Mouse (Mus musculus) hindbrain, embryonic 13.5 days (tissue): ENCODE data around the gene Atic. TPM values are rescaled to one million over a fixed set of nuclear protein-coding genes. Genes with fewer than 3 reads are reported as not detected.

ENCODE experiments used
- ATAC-seq: fragments of 200-750 bp; cut with Nextera tagmentation; 2 replicates; pipeline ENCODE4 v1.8.0; 2017; ENCODE audit warnings: moderate TSS enrichment; ENCODE audit not compliant: low FRiP score
- H3K27ac ChIP-seq: fragments of 300-500 bp; sonication (generic); 2 replicates; pipeline ENCODE4 v1.5.1; 2015; ENCODE audit warnings: inconsistent platforms, mild to moderate bottlenecking, moderate library complexity
- H3K27me3 ChIP-seq: fragments of 300-500 bp; sonication (generic); 2 replicates; pipeline ENCODE4 v1.6.1; 2015; ENCODE audit warnings: mild to moderate bottlenecking, inconsistent platforms
- H3K36me3 ChIP-seq: fragments of 300-500 bp; sonication (generic); 2 replicates; pipeline ENCODE4 v1.6.1; 2015; ENCODE audit warnings: mild to moderate bottlenecking, inconsistent platforms
- H3K4me1 ChIP-seq: fragments of 300-500 bp; sonication (generic); replicated peaks from 2 replicates; pipeline ENCODE4 v1.6.1; 2015; ENCODE audit warnings: inconsistent platforms
- H3K4me2 ChIP-seq: fragments of 300-500 bp; sonication (generic); 2 replicates; pipeline ENCODE4 v1.6.1; 2015; ENCODE audit warnings: inconsistent platforms, mild to moderate bottlenecking, moderate library complexity
- H3K4me3 ChIP-seq: fragments of 300-500 bp; sonication (generic); 2 replicates; pipeline ENCODE4 v1.5.1; 2015; ENCODE audit warnings: mild to moderate bottlenecking, inconsistent platforms
- H3K9ac ChIP-seq: fragments of 300-500 bp; sonication (generic); 2 replicates; pipeline ENCODE4 v1.6.1; 2015; ENCODE audit warnings: mild to moderate bottlenecking, inconsistent platforms
- H3K9me3 ChIP-seq: fragments of 300-500 bp; sonication (generic); 2 replicates; pipeline ENCODE4 v1.6.1; 2016; ENCODE audit warnings: inconsistent platforms
- WGBS: fragments of 180-500 bp; shearing (Covaris S2); methylation state at CpG from one replicate; pipeline ENCODE4 v1.1.7; 2015; 5-methylcytosine and 5-hydroxymethylcytosine counted together
- polyA plus RNA-seq: library from polyadenylated mRNA; unstranded; fragments of >200 nt; fragmentation: Nextera tagmentation; extraction: Ambion mirVana; gene quantifications from 2 replicates; pipeline ENCODE4 v1.2.1, GENCODE M21; 2015

Gene Atic
- polyA plus RNA-seq, 1 experiment from 2014 or later, result 31.6 TPM

- WGBS, result 85% methylated on average over 16 of the region's 16 CpGs
- Histone ChIP-seq H3K4me1 (no peaks in the 10 kb centered on the region), H3K4me2 (no peak overlapping the region), H3K9me3 (no peaks in the 10 kb centered on the region), H3K27me3 (no peaks in the 10 kb centered on the region), H3K4me3 (no peak overlapping the region), H3K36me3 (peaks cover 84% of the 10 kb centered on the region), H3K27ac (no peak overlapping the region), H3K9ac (no peak overlapping the region)
- ATAC-seq, result no peak
Observed at GRCm38 (mm10) chr1:71567884-71568605, 11.1 kb downstream of the Atic start.

- Histone ChIP-seq H3K36me3 (peaks cover 77% of the 10 kb centered on the region), H3K4me1 (no peaks in the 10 kb centered on the region), H3K27me3 (no peaks in the 10 kb centered on the region), H3K4me3 (no peak overlapping the region), H3K9me3 (no peaks in the 10 kb centered on the region), H3K27ac (no peak overlapping the region), H3K9ac (no peak overlapping the region), H3K4me2 (no peak overlapping the region)
- ATAC-seq, result no peak
- WGBS, result 79% methylated on average over 4 of the region's 4 CpGs
Observed at GRCm38 (mm10) chr1:71570116-71570515, 13.2 kb downstream of the Atic start.

GRCm38 (mm10) chr1:71575987-71576386, 19.0 kb downstream of the Atic start:
- H3K4me3 ChIP-seq, result no peak overlapping the region
- WGBS, result 94% methylated on average over 7 of the region's 7 CpGs
- ATAC-seq, result no peak
- H3K4me1 ChIP-seq, result no peaks in the 10 kb centered on the region
- H3K9ac ChIP-seq, result no peak overlapping the region
- no peaks in the 10 kb centered on the region for H3K27me3 ChIP-seq
- H3K4me2 ChIP-seq, result no peak overlapping the region
- no peak overlapping the region for H3K27ac ChIP-seq
- no peaks in the 10 kb centered on the region for H3K9me3 ChIP-seq
- H3K36me3 ChIP-seq, result peaks cover 76% of the 10 kb centered on the region

DNA sequence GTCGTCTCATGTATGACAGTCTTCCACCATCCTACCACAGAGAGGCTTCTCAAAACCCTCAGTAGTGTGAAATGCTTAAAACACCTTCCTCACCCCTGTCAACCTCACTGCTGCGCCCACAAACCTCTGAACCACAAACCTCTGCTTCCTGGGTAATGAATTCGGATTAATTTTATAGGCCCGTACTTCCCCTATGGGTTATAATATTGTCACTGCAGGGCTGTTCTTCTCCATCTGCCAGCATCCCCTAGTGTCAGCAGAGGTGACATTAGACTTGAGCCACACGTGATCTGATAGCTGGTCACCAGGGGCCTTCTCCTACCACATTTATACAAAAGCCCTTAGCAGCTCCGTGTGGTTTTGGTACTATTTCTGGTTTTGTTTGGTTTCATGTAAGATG, 19.9 kb downstream of the Atic start:
- whole genome bisulfite sequencing, result 88% methylated on average over 6 of the region's 6 CpGs
- Histone ChIP-seq H3K36me3 (peaks cover 67% of the 10 kb centered on the region), H3K27ac (no peak overlapping the region), H3K9me3 (no peaks in the 10 kb centered on the region), H3K9ac (no peak overlapping the region), H3K4me2 (no peak overlapping the region), H3K4me3 (no peak overlapping the region), H3K27me3 (no peaks in the 10 kb centered on the region), H3K4me1 (no peaks in the 10 kb centered on the region)
- ATAC-seq, result no peak

GRCm38 (mm10) chr1:71579526-71579925, 22.6 kb downstream of the Atic start:
- Histone ChIP-seq H3K27ac (no peak overlapping the region), H3K9me3 (no peaks in the 10 kb centered on the region), H3K36me3 (peaks cover 45% of the 10 kb centered on the region), H3K4me3 (no peak overlapping the region), H3K4me2 (no peak overlapping the region), H3K9ac (no peak overlapping the region), H3K27me3 (no peaks in the 10 kb centered on the region), H3K4me1 (no peaks in the 10 kb centered on the region)
- WGBS, result 91% methylated on average over 4 of the region's 4 CpGs
- ATAC-seq, result no peak

- Histone ChIP-seq H3K4me1 (no peaks in the 10 kb centered on the region), H3K9me3 (no peaks in the 10 kb centered on the region), H3K4me2 (no peak overlapping the region), H3K4me3 (no peak overlapping the region), H3K9ac (no peak overlapping the region), H3K27me3 (no peaks in the 10 kb centered on the region), H3K27ac (no peak overlapping the region), H3K36me3 (peaks cover 45% of the 10 kb centered on the region)
- ATAC-seq, result no peak
- WGBS, result 95% methylated on average over 12 of the region's 12 CpGs
Observed at GRCm38 (mm10) chr1:71580408-71580807, 23.5 kb downstream of the Atic start.

DNA sequence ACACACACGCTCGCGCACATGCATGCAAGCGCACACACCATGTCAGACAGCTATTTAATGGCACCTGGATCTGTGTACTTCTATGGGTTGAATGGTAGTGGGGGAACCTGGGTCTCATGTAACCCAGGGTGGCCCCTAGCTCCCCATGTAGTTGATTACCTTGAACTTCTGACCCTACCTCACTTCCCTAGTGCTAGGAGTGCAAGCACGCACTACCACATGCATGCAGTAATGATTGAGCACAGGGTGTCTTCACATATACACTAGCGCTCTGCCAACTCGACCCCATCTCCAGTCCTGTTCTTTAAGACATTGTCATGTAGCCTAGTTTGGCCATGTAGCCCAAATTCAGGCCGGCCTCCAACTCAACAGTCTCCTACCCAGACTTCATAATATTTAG, 26.4 kb downstream of the Atic start:
- Histone ChIP-seq H3K36me3 (peaks cover 35% of the 10 kb centered on the region), H3K27me3 (no peaks in the 10 kb centered on the region), H3K9me3 (no peaks in the 10 kb centered on the region), H3K9ac (no peak overlapping the region), H3K4me1 (no peaks in the 10 kb centered on the region), H3K27ac (no peak overlapping the region), H3K4me2 (no peak overlapping the region), H3K4me3 (no peak overlapping the region)
- ATAC-seq, result no peak
- 97% methylated on average over 8 of the region's 8 CpGs for WGBS

DNA sequence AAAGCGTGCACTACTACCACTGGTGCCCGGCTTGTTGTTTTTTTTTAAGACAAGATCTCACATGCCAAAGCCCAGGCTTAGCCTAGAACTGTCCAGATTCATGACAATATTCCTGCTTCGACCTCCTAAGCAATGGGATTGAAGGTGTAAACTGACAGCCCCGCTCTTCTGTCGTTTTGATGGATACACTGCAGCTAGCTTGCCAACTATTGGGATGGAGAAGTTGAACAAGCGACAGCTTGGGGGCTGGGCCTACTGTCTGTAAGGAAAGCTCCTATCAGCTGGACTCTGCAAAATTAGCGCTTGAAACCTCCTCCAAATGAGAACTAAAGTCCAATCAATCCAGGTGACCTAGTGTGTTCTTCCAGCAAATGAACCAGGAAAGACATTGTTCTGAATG, 26.9 kb downstream of the Atic start:
- Histone ChIP-seq H3K4me1 (no peaks in the 10 kb centered on the region), H3K4me2 (no peak overlapping the region), H3K27me3 (no peaks in the 10 kb centered on the region), H3K36me3 (peaks cover 31% of the 10 kb centered on the region), H3K27ac (no peak overlapping the region), H3K9ac (no peak overlapping the region), H3K4me3 (no peak overlapping the region), H3K9me3 (no peaks in the 10 kb centered on the region)
- 94% methylated on average over 7 of the region's 7 CpGs for WGBS
- ATAC-seq, result no peak

DNA sequence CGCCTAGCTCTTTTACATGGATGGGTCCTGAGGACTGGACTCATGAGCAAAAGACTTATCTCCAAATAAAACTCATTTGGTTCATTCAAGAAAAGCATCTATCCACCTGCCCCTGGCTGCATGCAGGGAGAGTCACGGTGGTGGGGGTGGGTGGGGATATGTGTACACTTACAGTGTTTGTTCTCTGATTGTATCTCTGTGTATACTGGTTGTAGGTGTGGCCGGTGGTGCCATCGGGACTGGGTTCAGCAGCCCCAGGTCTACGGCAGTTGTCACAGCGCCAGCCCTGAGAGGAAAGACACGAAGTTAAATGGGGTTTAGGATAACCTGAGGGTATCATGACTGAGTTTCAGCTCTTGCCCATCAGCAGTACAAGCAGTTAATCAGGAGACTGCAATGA, 29.7 kb downstream of the Atic start:
- Histone ChIP-seq H3K27ac (no peak overlapping the region), H3K9ac (no peak overlapping the region), H3K4me1 (no peaks in the 10 kb centered on the region), H3K9me3 (no peaks in the 10 kb centered on the region), H3K27me3 (no peaks in the 10 kb centered on the region), H3K36me3 (peaks cover 37% of the 10 kb centered on the region), H3K4me2 (no peak overlapping the region), H3K4me3 (no peak overlapping the region)
- no peak for ATAC-seq
- 98% methylated on average over 7 of the region's 7 CpGs for WGBS

DNA sequence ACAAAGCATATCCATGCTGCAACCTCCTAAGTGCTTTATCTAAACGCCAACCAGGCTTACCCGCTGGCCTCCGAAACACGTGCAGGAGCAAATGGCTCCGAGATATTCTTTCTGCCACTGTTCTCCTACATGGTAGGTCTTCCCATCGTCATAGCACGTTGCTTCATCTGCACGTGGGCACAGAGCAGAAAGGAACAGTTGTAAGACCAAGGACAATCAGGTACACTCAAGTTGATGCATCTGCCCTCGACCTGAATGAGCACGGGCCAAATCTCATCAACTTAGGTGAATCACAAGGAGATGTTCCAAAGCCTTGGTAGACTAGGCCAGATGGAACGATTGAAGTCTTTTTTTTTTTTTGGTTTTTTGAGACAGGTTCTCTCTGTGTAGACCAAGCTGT, 33.1 kb downstream of the Atic start:
- Histone ChIP-seq H3K27me3 (no peaks in the 10 kb centered on the region), H3K9ac (no peak overlapping the region), H3K27ac (no peak overlapping the region), H3K4me3 (no peak overlapping the region), H3K36me3 (peaks cover 48% of the 10 kb centered on the region), H3K4me1 (no peaks in the 10 kb centered on the region), H3K4me2 (no peak overlapping the region), H3K9me3 (no peaks in the 10 kb centered on the region)
- ATAC-seq, result no peak
- 97% methylated on average over 11 of the region's 11 CpGs for WGBS

- no peak overlapping the region for H3K27ac ChIP-seq
- H3K9ac ChIP-seq, result no peak overlapping the region
- no peak for ATAC-seq
- H3K27me3 ChIP-seq, result no peaks in the 10 kb centered on the region
- no peaks in the 10 kb centered on the region for H3K4me1 ChIP-seq
- H3K4me3 ChIP-seq, result no peak overlapping the region
- no peak overlapping the region for H3K4me2 ChIP-seq
- H3K36me3 ChIP-seq, result peaks cover 42% of the 10 kb centered on the region
- WGBS, result 94% methylated on average over 9 of the region's 9 CpGs
- H3K9me3 ChIP-seq, result no peaks in the 10 kb centered on the region
Observed at GRCm38 (mm10) chr1:71593184-71593583, 36.2 kb downstream of the Atic start.

DNA sequence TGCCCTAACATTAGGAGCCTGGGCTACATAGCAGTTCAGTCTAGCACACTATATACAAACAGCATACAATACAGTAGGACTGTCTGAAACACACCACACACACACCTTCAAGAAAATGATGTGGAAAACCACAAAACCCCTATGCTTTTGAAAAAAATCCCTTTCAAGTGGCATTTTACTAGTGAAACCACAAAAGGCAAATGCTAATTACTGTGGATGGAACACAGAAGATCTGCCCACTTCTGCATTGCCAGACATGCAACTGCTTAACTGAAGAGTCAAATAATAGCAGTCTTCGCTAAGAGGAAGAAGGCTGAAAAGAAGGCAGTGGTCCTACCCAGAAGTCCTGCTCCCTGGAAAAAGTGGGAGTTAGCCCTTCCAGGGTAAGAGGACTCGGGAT, 37.3 kb downstream of the Atic start:
- Histone ChIP-seq H3K4me2 (no peak overlapping the region), H3K27me3 (no peaks in the 10 kb centered on the region), H3K9me3 (no peaks in the 10 kb centered on the region), H3K27ac (no peak overlapping the region), H3K36me3 (peaks cover 46% of the 10 kb centered on the region), H3K4me3 (no peak overlapping the region), H3K9ac (no peak overlapping the region), H3K4me1 (no peaks in the 10 kb centered on the region)
- ATAC-seq, result no peak
- 97% methylated on average over 2 of the region's 2 CpGs for WGBS

GRCm38 (mm10) chr1:71595365-71595764, 38.4 kb downstream of the Atic start:
- no peak overlapping the region for H3K4me3 ChIP-seq
- 93% methylated on average over 4 of the region's 4 CpGs for WGBS
- no peak overlapping the region for H3K4me2 ChIP-seq
- H3K27me3 ChIP-seq, result no peaks in the 10 kb centered on the region
- no peak for ATAC-seq
- H3K27ac ChIP-seq, result no peak overlapping the region
- no peaks in the 10 kb centered on the region for H3K4me1 ChIP-seq
- H3K9ac ChIP-seq, result no peak overlapping the region
- peaks cover 40% of the 10 kb centered on the region for H3K36me3 ChIP-seq
- no peaks in the 10 kb centered on the region for H3K9me3 ChIP-seq
